Mouse (Mus musculus) testis, postnatal 10 days (tissue): ENCODE results near the gene Nrxn3.

Experiments used
- DNase-seq: peaks from one replicate; pipeline ENCODE4 v3.0.0; 2021; ENCODE audit warnings: low spot score

Nrxn3 gene

DNA sequence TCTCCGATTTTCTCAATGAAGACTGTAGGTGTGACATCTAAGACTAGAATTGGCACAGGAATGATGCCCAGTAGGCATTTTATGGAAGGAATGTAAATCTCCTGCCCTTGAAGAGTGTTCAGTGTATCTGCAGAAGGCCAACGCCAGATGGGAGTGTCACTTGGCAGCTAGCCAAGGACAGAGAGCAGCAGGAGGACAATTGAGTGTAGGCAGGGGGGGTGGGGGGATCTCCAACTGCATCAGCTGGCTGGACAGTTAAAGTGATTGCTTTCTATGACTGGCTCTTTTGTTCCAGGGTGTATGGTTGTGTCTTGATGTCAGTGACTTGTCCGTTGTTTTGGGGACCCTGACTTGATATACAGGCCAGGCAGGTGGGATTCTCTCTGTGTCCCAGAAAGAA lies 326.6 kb downstream of the Nrxn3 start:
- peak; percentile 64 for DNase-seq

DNA sequence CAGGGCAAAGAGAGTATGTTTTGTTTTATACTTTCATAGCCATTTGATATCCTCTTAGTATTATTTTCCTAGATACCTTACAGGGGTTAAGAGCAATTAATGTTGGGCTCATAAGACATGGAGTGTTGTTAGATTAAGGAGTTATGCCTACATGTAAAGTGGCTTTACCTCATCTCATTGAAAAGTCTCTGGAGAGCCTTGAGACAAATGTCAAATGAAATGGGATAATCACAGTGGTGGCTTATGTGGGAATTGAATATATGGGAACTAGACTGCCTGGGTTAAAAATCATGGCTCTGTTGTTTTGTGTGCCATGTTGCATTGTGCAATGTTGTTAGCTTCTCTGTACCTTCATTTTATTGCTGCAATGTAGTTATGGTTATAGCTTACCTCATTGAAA lies 327.0 kb downstream of the Nrxn3 start:
- no peak for DNase-seq

DNA sequence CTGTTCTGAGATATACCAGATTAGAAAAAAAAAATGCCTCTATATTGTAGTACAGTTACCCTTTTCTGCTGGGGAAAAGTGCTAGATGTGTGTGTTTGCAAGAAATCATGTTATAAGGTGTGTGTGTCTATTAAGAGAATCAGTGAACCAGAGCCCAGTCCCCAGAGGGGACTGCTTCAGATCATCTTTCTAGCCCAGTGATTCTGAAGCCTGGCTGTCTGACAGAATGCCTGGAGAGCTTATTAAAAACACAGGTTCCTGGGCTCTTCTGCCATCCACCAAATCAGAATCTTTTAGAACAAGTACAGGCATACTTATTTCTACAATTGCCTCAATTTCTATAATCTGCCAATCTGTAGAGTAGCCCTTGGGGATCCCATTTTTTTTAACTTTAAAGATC lies 349.8 kb downstream of the Nrxn3 start:
- DNase-seq, result no peak

DNA sequence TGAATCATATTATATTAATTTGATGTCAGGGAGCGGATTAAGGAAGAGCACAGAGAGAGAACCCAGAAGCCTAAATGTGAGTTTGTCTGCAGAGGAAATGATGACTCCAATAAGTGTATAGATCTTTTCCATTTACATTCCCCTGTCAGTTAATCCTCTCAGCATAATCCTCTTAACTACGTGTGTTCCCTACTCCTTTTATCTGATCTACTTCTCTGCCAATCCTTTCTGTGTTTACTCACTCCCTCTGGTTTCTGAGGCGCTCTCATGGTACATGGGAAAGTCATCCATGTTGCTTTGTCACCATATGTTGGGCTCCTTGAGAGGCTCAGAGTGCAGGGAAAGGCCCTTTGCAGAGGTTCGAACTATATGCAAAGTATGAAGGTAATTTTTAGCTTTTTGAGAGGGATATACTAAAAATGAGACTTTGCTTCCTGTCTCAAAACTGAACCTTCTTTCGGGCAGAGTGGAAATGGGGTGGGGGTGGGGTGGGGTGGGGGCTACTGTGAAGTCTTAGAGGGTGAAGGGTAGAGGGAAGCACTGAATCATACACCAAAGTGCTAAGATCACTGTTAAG lies 350.6 kb downstream of the Nrxn3 start:
- no peak for DNase-seq

DNA sequence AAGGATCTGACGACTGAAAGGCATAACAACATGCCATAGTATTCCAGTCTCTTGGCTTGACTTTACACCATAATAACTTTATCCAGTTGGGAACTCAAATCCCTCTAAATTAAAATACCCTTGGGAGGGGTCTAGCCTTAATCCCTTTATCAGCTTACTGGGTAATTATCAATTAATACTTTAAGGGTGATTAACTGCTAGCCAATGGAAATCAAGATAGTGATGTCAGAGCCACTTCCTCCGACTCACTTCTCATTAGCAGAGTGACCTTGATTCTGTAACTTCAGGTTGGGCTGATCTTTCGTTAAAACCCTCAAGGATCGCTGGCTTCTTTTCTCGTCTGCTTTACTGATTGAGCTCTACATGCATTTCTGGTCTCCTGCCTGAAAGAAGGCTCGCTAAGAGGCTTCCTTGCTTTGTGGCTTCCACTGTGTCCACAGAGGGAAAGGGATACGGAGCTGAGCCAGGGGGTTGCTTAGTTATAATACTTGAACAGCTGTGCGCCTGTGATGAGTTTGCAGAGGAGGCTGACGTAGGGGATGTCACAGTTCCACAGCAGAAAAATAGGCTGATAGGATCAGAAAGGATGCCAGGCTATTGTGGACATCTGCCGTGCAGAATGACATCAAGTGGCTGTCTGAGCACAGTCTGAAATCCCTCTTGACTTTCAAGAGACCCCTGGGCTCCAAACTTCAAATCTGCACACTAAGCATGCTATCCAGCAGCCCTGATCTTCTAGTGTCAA lies 352.0 kb downstream of the Nrxn3 start:
- no peak for DNase-seq

DNA sequence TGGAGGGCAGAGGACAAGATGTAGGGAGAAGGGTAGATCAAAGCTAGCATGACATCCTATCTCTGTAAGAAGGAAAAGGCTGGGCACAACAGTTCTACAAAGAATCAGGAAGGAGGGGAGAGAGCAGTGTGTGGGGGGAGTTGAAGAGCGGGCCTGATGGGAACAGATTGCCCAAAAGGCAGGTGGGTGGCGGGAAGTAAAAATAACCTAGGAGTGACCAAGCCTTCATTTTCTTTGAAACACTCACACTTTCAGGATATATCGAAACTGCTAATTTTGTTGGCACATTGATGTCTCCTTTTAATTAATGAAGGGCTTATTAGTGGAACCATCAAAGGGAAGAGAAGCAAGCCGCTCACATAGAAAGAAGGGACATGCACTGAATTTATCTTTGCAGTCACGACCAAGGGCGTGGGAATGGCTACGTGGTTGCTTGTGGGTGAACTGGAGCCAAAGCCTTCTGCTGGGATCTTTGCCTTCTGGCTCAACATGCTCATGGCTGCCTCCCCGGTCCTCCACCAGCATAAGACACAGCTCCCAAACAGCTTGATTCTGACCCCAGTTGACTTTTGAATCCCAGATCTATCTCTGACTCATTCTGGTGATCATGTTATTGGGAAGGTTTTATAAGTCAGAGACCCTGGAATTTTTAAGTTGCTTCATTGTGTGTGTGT lies 371.3 kb downstream of the Nrxn3 start:
- no peak for DNase-seq

DNA sequence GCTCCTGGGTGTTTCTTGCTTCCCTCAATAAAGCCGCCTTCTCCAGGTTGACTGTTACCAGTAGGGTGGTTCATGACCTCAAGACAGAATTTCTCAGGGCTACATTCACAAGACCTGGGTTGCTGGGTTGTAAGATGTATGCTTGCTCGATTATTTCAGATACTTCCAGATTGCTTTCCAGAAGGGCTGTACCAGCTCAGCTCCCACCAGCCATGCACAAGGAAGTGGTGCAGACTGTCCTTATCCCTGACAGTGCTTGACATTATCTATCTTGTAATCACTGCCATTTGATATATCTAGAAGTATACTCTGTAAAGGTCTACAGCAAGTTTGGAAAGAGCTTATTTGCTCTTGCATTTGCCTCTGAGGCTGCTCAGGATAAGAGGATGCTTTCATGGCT lies 374.9 kb downstream of the Nrxn3 start:
- no peak for DNase-seq

DNA sequence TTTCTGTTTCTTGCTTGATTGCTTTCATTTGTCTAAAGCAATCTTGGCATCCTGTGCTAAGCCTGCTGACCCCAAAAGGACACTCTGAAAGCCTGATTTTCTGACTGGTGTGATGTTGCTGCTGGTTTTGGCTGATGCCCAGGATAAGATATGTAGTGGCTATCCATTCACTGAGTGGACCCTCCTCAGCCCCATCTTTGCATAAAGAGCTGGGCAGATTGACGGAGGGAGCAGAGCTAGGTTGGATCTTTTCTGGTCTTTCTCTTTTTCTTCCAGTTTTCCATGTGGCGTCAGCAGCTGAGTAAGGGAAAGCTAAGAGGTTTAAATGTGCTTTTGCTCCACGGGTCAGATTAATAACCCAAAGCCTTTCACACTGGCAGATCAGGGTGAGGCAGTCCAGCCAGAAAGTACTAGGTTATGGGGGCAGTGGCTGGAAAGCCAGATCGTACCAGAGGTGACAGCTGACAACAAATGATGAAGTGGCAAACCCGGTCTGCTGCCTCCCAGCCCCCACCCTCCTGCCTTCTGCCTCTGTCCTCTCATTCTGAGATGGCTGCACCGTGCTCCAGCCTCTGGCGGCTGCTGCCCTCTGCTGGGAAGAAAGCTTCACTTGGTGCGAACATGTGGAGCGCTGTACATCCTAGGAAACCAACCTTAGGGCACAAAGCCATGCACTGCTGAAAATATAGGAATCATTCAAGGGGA lies 383.5 kb downstream of the Nrxn3 start:
- peak; percentile 89 for DNase-seq

DNA sequence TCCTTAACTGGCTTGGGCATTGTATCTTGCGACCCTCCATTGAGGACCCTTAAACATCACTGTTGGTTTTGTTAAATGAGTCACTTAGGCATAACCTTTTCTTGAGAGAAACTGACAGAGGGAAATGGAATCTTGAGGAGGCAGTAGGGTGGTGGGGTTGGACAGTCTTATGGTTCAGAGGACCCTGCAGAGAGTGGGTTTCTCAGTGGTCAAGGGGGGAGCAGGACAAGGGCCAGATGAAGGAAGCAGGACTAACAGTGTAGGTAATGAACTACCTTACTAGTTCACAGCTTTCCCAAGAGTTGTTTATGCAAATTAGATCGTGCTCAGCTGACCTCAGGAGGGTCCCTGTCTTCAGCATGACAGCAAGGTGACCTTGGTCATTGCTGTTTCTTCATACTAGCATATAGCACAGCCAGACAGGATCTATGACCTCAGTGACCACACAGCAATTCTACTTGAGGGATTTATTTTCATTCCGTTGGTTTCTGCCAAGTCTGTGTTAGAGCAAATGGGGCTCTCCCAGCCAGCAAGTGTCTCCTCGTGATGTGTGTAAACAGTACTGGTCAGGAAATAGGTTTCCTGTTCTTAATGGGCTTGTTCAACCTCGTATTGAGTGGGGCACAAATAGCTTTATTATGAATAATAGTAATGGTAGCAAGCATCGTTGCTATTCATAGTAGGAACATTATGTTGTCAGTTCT lies 384.4 kb downstream of the Nrxn3 start:
- no peak for DNase-seq

DNA sequence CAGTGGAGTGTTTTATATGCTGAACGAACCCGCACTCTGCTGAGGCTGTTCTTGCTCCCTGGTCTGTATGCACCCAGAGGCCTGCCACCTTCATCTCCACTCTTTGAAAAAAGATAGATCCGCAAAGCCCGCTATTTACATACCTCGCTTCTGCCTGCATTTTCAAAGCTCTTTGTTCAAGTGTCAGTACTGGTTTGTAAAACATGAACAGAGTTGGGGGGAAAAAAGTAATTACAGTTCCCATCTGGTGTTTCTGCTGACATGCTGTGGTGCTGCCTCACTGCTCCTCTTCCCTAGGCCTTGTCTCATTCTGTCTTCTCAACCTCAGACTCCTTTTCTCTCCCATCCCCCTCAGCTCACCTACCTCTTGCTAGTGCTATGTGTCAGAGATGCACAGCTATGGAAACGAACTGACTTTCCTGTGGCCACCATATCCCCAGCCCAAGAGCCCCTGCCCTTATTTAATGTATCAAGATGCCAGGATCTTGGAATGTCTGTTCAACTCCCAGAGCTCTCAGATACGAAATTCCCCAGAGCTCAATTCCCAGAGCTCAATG lies 387.2 kb downstream of the Nrxn3 start:
- DNase-seq, result no peak

DNA sequence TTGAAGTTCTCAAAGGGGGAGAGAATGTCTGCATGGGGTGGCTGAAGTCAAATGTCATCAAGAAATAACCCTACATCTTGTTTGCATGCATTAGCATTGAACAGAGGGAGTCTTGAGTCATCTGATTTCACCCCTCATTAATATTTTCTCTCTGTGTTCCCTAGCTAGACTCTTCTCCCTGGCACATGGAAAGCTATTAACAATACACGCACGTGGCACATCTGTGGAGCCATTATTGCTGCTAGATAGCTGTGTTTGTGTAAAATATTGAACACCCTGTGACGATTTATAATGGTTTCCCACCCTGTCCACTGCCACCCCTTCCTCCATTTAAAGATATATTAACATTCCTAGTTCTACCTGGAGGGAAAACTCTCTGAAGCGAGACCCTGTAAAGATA lies 405.9 kb downstream of the Nrxn3 start:
- DNase-seq, result no peak

DNA sequence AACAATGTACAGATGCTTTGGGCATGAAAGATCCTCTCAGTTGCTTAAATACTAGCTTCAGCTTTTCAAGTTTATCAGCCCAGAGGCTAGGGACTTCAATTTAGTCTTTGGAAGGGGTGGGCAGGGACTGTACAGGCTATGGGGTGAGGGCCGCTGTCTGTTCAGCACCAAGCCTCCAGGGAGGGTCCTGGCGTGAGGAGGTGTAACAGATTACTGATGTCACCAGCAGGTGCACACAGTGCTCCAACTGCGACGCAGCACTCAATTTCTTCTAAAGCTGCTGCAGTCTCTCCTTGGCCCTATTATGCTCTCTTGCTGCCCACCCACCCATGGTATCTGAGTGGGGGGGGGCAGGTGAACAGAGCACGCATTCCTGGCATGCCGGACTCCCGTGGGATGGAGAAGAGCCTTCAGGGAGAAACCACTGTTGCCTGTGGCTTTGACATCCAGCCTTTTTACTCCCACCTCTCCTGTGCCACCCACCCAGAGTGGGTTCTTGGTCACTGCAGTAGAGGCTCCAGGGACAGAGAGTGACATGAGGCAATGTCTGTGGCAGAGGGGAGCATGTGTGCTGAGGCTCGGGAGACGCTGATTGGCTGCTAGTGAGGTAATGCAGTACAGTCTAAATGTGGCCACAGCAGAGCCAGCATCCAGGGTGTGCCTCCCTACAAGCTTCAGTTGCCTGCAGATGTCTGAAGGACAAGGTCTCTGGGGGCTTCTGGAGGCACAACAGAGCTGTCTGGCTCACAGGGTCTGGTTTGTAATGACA lies 406.6 kb downstream of the Nrxn3 start:
- no peak for DNase-seq

DNA sequence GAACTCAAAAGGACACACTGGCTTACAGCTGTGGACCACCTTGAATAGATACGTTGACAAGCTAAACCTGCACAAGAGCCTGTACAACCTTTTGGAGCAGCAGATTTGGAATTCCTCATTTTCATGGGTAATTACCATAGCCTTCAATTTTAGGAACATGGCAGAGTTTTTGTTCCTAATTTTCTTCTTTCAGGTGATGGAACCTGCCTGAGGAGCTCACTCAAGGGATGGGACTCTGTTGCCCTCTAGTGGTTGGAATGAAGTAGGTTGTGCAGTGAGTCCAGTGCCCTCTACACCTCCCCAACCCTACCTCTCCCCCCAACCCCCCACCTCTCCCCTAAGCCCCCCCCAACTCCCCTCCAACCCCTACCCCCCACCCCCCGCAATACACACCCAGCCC lies 411.7 kb downstream of the Nrxn3 start:
- DNase-seq, result no peak

DNA sequence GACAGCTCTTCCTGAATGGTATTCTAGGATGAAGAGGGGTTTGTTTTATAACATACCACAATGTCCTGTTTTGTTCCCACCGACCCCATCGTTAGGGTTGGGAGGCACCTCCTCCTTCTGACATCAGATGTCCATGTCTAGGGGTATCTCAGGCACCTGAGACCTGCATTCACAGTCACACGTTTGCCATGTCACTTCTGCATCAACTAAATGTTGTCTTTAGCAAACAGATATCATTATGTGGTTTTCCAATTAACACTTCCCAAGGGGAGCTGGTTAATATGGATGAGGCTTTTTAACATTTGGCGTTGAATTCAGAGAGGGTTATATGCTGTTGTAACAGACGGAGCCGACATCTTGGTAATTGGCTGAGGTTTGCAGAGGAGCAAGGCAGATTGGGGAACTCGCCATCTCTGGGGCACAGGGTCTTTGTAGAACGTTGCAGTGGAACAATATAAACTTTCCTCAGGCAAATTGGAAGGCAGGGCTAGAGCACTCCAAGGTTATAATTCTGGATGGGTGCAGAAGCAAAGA lies 412.2 kb downstream of the Nrxn3 start:
- DNase-seq, result no peak

DNA sequence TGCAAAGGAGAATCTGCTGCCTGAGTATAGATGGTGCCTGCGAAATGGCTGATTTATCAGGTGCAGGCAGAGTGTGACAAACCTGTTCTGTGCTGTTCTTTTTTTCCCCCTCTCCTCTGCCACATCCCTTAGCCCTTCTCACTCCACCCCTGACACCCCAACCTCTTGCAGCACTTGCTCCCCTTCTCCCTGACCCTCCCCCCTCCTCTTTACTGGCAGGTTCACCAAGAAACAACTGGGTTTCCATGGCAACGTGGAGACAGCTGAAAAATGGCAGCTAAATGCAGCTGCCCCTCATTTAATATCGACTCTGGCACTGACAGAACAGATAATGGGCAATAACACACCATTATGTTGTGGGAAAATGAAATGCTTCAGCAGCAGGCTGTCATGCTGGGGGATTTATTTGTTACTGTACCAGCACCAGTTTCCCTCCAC lies 426.3 kb downstream of the Nrxn3 start:
- no peak for DNase-seq

DNA sequence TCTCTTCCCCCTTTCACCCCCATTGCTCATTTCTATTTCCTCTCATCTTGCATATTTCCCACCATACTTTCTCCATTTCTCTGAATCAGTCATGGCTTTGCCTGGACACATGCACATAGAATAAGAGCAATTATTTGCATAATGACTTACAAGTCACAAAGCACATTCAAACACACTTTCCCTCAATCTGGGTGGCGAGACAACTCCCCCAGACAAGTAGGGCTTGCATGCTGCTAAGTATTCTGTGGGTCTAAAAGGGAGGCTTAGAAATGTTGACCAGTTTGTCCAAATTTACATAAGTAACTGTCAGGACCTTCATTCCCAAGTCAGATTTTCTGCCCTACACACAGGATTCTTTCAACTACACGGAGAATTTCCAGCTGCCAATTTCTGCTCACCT lies 426.8 kb downstream of the Nrxn3 start:
- DNase-seq, result no peak

DNA sequence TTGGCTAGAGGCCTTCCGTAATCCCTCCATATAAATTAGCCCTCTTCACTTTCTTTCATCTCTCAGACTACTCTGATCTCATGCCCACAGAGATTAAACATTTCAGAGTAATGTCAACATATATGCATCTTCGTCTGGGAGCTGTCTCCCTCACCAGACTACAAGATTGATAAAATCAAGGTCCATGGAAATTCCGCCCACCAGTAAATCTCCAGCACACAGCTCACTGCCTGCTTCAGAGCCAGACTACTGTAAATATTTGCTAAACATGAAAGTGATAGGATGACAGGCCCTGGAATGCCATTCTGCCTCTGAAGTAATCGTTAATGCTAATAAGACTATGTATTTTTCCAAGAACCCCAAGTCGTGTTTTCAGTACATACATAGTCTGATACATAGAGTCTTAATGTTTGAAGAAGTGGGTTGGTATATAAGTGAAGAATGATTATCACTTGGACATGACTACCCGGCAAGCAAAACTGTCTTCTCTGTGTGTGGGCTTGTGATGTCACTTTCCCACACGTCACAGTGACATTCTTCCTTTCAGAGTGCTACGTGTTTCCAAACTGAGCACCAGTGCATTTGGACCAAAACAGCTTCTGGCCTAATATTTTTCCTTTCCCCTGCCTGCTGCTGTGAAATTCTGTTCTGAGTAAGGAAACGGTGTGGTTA lies 433.5 kb downstream of the Nrxn3 start:
- DNase-seq, result no peak

DNA sequence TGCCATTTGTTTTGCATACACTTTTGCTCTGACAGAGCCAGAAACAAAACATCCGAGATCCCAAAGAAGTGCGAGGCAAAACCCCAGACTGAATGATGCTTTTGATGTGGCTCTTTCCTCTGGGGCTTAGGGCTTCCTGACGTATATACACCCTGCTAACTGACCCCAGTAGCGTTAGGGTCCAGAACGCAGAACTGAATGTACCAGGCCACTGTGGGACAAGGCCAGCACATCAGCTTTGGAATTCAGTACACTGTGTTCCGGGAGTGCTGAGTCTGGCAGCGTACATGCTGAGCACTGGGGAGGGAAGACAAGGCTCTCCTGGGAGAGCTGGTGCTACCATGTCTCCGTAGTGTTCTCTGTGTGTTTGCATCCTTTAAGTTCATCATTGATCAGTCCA lies 436.7 kb downstream of the Nrxn3 start:
- no peak for DNase-seq

DNA sequence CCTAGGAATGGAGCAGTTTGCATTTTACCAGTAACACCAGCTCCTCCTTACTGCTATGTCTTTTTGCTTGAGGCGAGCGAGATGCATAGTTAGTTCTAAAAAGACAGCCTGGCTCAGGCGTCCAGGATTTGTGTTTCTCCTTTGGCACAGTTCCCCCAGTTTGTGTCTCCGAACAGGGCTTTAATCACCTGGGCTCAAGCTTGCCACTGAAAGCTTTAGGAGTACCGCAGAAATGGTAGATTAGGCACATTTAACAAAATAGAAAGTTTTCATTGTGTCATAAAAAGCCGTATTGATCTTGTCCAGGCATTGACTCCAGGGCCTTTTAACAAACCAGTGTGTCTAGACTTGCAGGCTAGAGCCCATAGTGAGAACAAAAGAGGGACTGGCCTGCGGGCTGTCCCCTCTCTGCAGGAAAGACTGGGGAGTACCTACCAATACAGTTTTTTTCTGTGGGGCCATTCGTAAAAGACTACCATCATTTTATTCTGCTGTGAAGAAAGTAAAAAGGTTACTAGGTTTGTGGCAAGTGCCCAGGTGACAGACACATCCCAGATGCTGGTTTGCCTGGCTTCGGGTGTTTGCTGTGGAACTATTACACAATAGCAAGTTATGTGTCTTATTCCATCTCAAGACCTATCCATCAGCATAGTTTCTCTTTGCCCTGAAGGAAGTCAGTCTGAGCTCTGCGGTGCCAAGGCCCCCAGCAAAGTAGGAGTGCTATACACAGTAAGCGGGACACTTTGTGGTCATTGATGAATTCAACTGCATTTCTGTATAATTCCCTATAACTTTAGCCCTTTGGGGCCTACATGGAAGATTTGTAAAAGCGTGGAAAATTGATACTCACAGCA lies 451.9 kb downstream of the Nrxn3 start:
- no peak for DNase-seq
